Comparison of ENCODE assay signal across 31 mouse cellular contexts in genomic region chr17:56345364-56345763, GRCm38 (mm10). TPM values are rescaled to one million over a fixed set of nuclear protein-coding genes. Genes with fewer than 3 reads are reported as not detected.
"Had no signal": no experiment of that assay in that cellular context is flagged by ENCODE, and none has a peak within 500 bp of the region (broad histone marks: within the 10 kb centered on the region; RNA-seq: fewer than 3 reads in every experiment).

No protein-coding gene starts in this region.

- H3K4me3 ChIP-seq: limb, embryonic 10.5 days; limb, embryonic 12.5 days; limb, embryonic 13.5 days; limb, embryonic 15.5 days; liver, embryonic 12.5 days; liver, embryonic 13.5 days; liver, embryonic 15.5 days; lung, embryonic 15.5 days; midbrain, embryonic 10.5 days; midbrain, embryonic 12.5 days; midbrain, embryonic 13.5 days; midbrain, embryonic 15.5 days; neural tube, embryonic 12.5 days had no signal

- H3K27me3 ChIP-seq: limb, embryonic 12.5 days; limb, embryonic 13.5 days; limb, embryonic 15.5 days; liver, embryonic 12.5 days; liver, embryonic 13.5 days; liver, embryonic 15.5 days; lung, embryonic 15.5 days; megakaryocyte, embryonic 14.5 days; midbrain, embryonic 12.5 days; midbrain, embryonic 13.5 days; midbrain, embryonic 15.5 days; neural tube, embryonic 12.5 days had no signal

- H3K9me3 ChIP-seq: limb, embryonic 10.5 days; limb, embryonic 12.5 days; limb, embryonic 13.5 days; limb, embryonic 15.5 days; liver, embryonic 12.5 days; liver, embryonic 13.5 days; liver, embryonic 15.5 days; lung, embryonic 15.5 days; megakaryocyte, embryonic 14.5 days; midbrain, embryonic 10.5 days; midbrain, embryonic 12.5 days; midbrain, embryonic 13.5 days; midbrain, embryonic 15.5 days; neural tube, embryonic 12.5 days had no signal

- ATAC-seq: liver, embryonic 12.5 days; liver, postnatal 0 days; lung, postnatal 0 days; midbrain, embryonic 15.5 days; midbrain, embryonic 16.5 days had no signal

- H3K4me1 ChIP-seq: limb, embryonic 10.5 days; limb, embryonic 12.5 days; lung, embryonic 15.5 days had no signal

- H3K27ac ChIP-seq: limb, embryonic 10.5 days; limb, embryonic 12.5 days; limb, embryonic 13.5 days; limb, embryonic 15.5 days; liver, embryonic 12.5 days; liver, embryonic 14.5 days; liver, embryonic 15.5 days; lung, embryonic 15.5 days; macrophage; midbrain, embryonic 10.5 days; midbrain, embryonic 12.5 days; midbrain, embryonic 13.5 days; midbrain, embryonic 15.5 days; neural tube, embryonic 12.5 days had no signal

- H3K9ac ChIP-seq: limb, embryonic 12.5 days; limb, embryonic 13.5 days; limb, embryonic 15.5 days; liver, embryonic 12.5 days; liver, embryonic 13.5 days; liver, embryonic 14.5 days; liver, embryonic 15.5 days; liver, postnatal 0 days; lung, embryonic 14.5 days; lung, embryonic 15.5 days; midbrain, embryonic 12.5 days; midbrain, embryonic 13.5 days; midbrain, embryonic 15.5 days; neural tube, embryonic 12.5 days had no signal

- H3K36me3 ChIP-seq: liver, embryonic 12.5 days; liver, embryonic 13.5 days; liver, embryonic 15.5 days; lung, embryonic 15.5 days; midbrain, embryonic 15.5 days had no signal

- H3K4me2 ChIP-seq: limb, embryonic 12.5 days; limb, embryonic 13.5 days; limb, embryonic 15.5 days; liver, embryonic 11.5 days; liver, embryonic 12.5 days; liver, embryonic 13.5 days; liver, embryonic 15.5 days; lung, embryonic 14.5 days; lung, embryonic 15.5 days; midbrain, embryonic 11.5 days; midbrain, embryonic 12.5 days; midbrain, embryonic 13.5 days; midbrain, embryonic 15.5 days; neural tube, embryonic 12.5 days had no signal

RNA-seq across cellular contexts. Expression of gene Arrdc5, which starts 45.3 kb away (rescaled TPM):
- polyA plus RNA-seq: limb, embryonic 10.5 days; limb, embryonic 11.5 days; limb, embryonic 12.5 days; limb, embryonic 13.5 days; limb, embryonic 14.5 days; limb, embryonic 15.5 days; liver, adult 2 months; liver, embryonic 11.5 days; liver, embryonic 12.5 days; liver, embryonic 13.5 days; liver, embryonic 14.5 days; liver, embryonic 15.5 days; liver, embryonic 16.5 days; liver, postnatal 0 days; lung, adult 2 months; lung, embryonic 14.5 days; lung, embryonic 15.5 days; lung, embryonic 16.5 days; lung, postnatal 0 days; macrophage; midbrain, embryonic 10.5 days; midbrain, embryonic 11.5 days; midbrain, embryonic 12.5 days; midbrain, embryonic 13.5 days; midbrain, embryonic 14.5 days; midbrain, embryonic 15.5 days; midbrain, embryonic 16.5 days; midbrain, postnatal 0 days; neural tube, embryonic 11.5 days; neural tube, embryonic 12.5 days had no signal
